Mouse (Mus musculus) stomach, postnatal 0 days (tissue): ENCODE data around the gene Vdr.

Source experiments
- CTCF ChIP-seq: IDR thresholded peaks from 2 replicates; pipeline ENCODE4 v1.5.1; 2016; ENCODE audit warnings: antibody characterized with exemption, low read depth, mild to moderate bottlenecking, moderate library complexity
- EP300 ChIP-seq: optimal IDR thresholded peaks from 2 replicates; pipeline ENCODE3; 2016; ENCODE audit warnings: antibody characterized with exemption

- no peak for TF ChIP-seq CTCF
- no peak for TF ChIP-seq EP300
Measured at GRCm38 (mm10) chr15:97809206-97809605, 101.2 kb downstream of the Vdr start.
